Mouse (Mus musculus) olfactory bulb, adult 2 months (tissue): ENCODE results near the gene Lmnb2.

Source experiments
- CTCF ChIP-seq: fragments of 200-500 bp; IDR thresholded peaks from 2 replicates; pipeline ENCODE4 v1.5.1; 2012; ENCODE audit warnings: low read depth, mild to moderate bottlenecking, low read length, moderate library complexity; ENCODE audit not compliant: insufficient read depth
- POLR2A ChIP-seq: fragments of 200-500 bp; IDR thresholded peaks from 2 replicates; pipeline ENCODE4 v1.6.1; 2012; ENCODE audit warnings: mild to moderate bottlenecking, low read depth, low read length, moderate library complexity; ENCODE audit not compliant: insufficient read depth

GRCm38 (mm10) chr10:80962051-80962472 is 44.0 kb upstream of the Lmnb2 start:
- TF ChIP-seq POLR2A, result no peak
- no peak for TF ChIP-seq CTCF
